Mouse (Mus musculus) hindbrain, postnatal 0 days (tissue): ENCODE measurements around the gene Hmga1. TPM values are rescaled to one million over a fixed set of nuclear protein-coding genes. Genes with fewer than 3 reads are reported as not detected.

ENCODE experiments used
- ATAC-seq: fragments of 200-750 bp; cut with Nextera tagmentation; 2 replicates; pipeline ENCODE4 v1.8.0; 2017; ENCODE audit warnings: mild to moderate bottlenecking, moderate TSS enrichment, moderate library complexity
- DNase-seq: peaks from one replicate; pipeline ENCODE4 v3.0.0-alpha.2; 2015; ENCODE audit warnings: low spot score
- H3K27ac ChIP-seq: fragments of 300-500 bp; sonication (generic); 2 replicates; pipeline ENCODE4 v1.5.1; 2014; ENCODE audit warnings: mild to moderate bottlenecking
- H3K27me3 ChIP-seq: fragments of 300-500 bp; sonication (generic); 2 replicates; pipeline ENCODE4 v1.6.1; 2014; ENCODE audit warnings: low read length, mixed read lengths; ENCODE audit not compliant: insufficient read depth
- H3K36me3 ChIP-seq: fragments of 300-500 bp; sonication (generic); 2 replicates; pipeline ENCODE4 v1.6.1; 2014; ENCODE audit warnings: low read length, mixed read lengths; ENCODE audit not compliant: insufficient read depth
- H3K4me1 ChIP-seq: fragments of 300-500 bp; sonication (generic); 2 replicates; pipeline ENCODE4 v1.6.1; 2014; ENCODE audit warnings: antibody characterized with exemption, low read length, mixed read lengths; ENCODE audit not compliant: insufficient read depth
- H3K4me2 ChIP-seq: fragments of 300-500 bp; sonication (generic); 2 replicates; pipeline ENCODE4 v1.6.1; 2014; ENCODE audit warnings: low read depth, mild to moderate bottlenecking, low read length, moderate library complexity, mixed read lengths
- H3K4me3 ChIP-seq: fragments of 300-500 bp; sonication (generic); 2 replicates; pipeline ENCODE4 v1.5.1; 2014; ENCODE audit warnings: low read length
- H3K9ac ChIP-seq: fragments of 300-500 bp; sonication (generic); replicated peaks from 2 replicates; pipeline ENCODE4 v1.6.1; 2014; ENCODE audit warnings: mild to moderate bottlenecking, low read length, moderate library complexity, mixed read lengths
- H3K9me3 ChIP-seq: fragments of 300-500 bp; sonication (generic); 2 replicates; pipeline ENCODE4 v1.6.1; 2016; ENCODE audit warnings: low read length, mixed read lengths
- CTCF ChIP-seq: IDR thresholded peaks from 2 replicates; pipeline ENCODE4 v1.5.1; 2016; ENCODE audit warnings: antibody characterized with exemption, control low read depth, low read depth
- whole genome bisulfite sequencing: fragments of 180-500 bp; shearing (Covaris S2); extraction: QIAGEN DNeasy Blood & Tissue Kit; methylation state at CpG from one replicate; pipeline ENCODE4 v1.1.7; 2014; 5-methylcytosine and 5-hydroxymethylcytosine counted together
- polyA plus RNA-seq: library from polyadenylated mRNA; unstranded; fragments of >200 nt; fragmentation: Nextera tagmentation; extraction: Ambion mirVana; gene quantifications from 2 replicates; pipeline ENCODE4 v1.2.1, GENCODE M21; 2015
- total RNA-seq: library from RNA; depleted of rRNA; stranded (reverse); fragments of >200 nt; gene quantifications from 2 replicates; pipeline ENCODE4 v1.2.3, GENCODE M21; 2014

Gene Hmga1
- total and polyA plus RNA-seq, 2 experiments from 2014 or later, result 145 to 170 TPM

GRCm38 (mm10) chr17:27592565-27592910, 36.2 kb downstream of the Hmga1 start:
- 98% methylated on average over 7 of the region's 7 CpGs for WGBS
- no peak overlapping the region for H3K27ac ChIP-seq

GRCm38 (mm10) chr17:27595659-27596375, 39.5 kb downstream of the Hmga1 start:
- Histone ChIP-seq H3K4me2 (no peak overlapping the region), H3K4me1 (peaks cover 3% of the 10 kb centered on the region), H3K36me3 (peaks cover 28% of the 10 kb centered on the region; the same call in 1 of the 2 replicates), H3K27me3 (no peaks in the 10 kb centered on the region), H3K9ac (no peak overlapping the region), H3K9me3 (no peaks in the 10 kb centered on the region), H3K27ac (peak overlapping the region; percentile 1; the same call in 1 of the 2 replicates), H3K4me3 (no peak overlapping the region)
- peak; percentile 29; the same call in 1 of the 2 replicates for TF ChIP-seq CTCF
- 66% methylated on average over 15 of the region's 15 CpGs for WGBS
- ATAC-seq (no peak), DNase-seq (no peak)

More at GRCm38 (mm10) chr17:27592565-27592910, 36.2 kb downstream of the Hmga1 start:
- Histone ChIP-seq H3K27me3 (no peaks in the 10 kb centered on the region), H3K36me3 (peaks cover 34% of the 10 kb centered on the region; the same call in 1 of the 2 replicates), H3K9me3 (no peaks in the 10 kb centered on the region), H3K9ac (no peak overlapping the region), H3K4me3 (no peak overlapping the region), H3K4me2 (no peak overlapping the region), H3K4me1 (no peaks in the 10 kb centered on the region)
- ATAC-seq (no peak), DNase-seq (no peak)
- no peak for TF ChIP-seq CTCF

- Histone ChIP-seq H3K9me3 (no peaks in the 10 kb centered on the region), H3K27ac (peak overlapping the region; percentile 1; the same call in 1 of the 2 replicates), H3K9ac (no peak overlapping the region), H3K27me3 (no peaks in the 10 kb centered on the region), H3K4me3 (no peak overlapping the region), H3K36me3 (peaks cover 24% of the 10 kb centered on the region; the same call in 1 of the 2 replicates), H3K4me2 (no peak overlapping the region), H3K4me1 (peaks cover 8% of the 10 kb centered on the region)
- no peak for TF ChIP-seq CTCF
- DNase-seq (no peak), ATAC-seq (peak; percentile 38)
- 70% methylated on average over 21 of the region's 21 CpGs for WGBS
These were observed 40.3 kb downstream of the Hmga1 start for GRCm38 (mm10) chr17:27596376-27597190.

DNA sequence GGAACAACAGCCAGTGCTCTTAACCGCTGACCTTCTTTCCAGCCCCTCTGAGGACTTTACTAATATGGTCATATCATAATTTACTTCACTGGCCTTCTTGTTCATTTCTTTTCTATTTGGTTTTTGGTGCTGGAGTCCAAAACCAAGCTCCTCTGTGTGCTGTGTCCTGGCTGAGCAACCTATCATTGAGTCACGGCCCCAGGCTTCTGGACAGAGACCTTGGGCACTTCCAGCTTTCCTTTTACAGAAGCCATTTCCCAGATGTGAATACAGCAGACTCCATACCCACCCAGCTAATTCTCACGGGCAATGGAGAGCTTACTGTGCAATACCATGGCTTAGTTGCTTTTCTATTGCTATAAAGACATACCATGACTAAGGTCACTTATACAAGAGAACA, 44.0 kb downstream of the Hmga1 start:
- peaks cover 9% of the 10 kb centered on the region; the same call in 1 of the 2 replicates for H3K36me3 ChIP-seq
- no peaks in the 10 kb centered on the region for H3K9me3 ChIP-seq
- no peak for DNase-seq
- no peak for ATAC-seq
- 0 out of 2 replicates have a peak overlapping the region, but pooled peaks have one; percentile 36 for H3K27ac ChIP-seq
- H3K4me2 ChIP-seq, result no peak overlapping the region
- no peaks in the 10 kb centered on the region for H3K27me3 ChIP-seq
- H3K4me3 ChIP-seq, result no peak overlapping the region
- 78% methylated on average over 3 of the region's 3 CpGs for WGBS
- TF ChIP-seq CTCF, result no peak
- H3K4me1 ChIP-seq, result peaks cover 25% of the 10 kb centered on the region
- H3K9ac ChIP-seq, result 0 out of 2 replicates have a peak overlapping the region, but pooled peaks have one; percentile 7

- no peak overlapping the region for H3K9ac ChIP-seq
These were observed 44.6 kb downstream of the Hmga1 start for GRCm38 (mm10) chr17:27600869-27601268.

DNA sequence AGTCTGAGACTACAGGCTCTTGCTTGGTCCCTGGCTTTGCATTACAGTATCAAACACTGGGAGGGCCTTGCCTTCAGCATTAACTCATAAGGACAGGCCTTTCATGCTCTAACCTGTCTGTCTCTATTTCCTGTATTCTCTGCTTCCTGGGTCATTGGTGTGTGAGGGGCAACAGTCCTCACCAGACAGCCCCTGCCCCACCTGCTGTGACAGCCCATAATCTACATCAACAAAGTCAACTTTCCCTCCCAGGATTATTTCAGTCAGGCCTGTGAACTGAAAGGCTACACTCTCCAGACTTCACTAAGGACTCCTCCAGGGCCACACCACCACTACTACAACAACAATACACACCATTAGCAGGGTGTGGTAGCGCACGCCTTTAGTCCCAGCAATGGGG, 46.7 kb downstream of the Hmga1 start:
- no peak overlapping the region for H3K4me3 ChIP-seq
- H3K4me2 ChIP-seq, result no peak overlapping the region
- peak overlapping the region; percentile 26; the same call in 1 of the 2 replicates for H3K27ac ChIP-seq
- H3K4me1 ChIP-seq, result peaks cover 25% of the 10 kb centered on the region
- ATAC-seq (no peak), DNase-seq (no peak)
- no peaks in the 10 kb centered on the region for H3K9me3 ChIP-seq
- 88% methylated on average over 2 of the region's 2 CpGs for WGBS
- no peak for TF ChIP-seq CTCF
- no peak overlapping the region for H3K9ac ChIP-seq
- H3K36me3 ChIP-seq, result no peaks in the 10 kb centered on the region
- no peaks in the 10 kb centered on the region for H3K27me3 ChIP-seq

More at GRCm38 (mm10) chr17:27600869-27601268, 44.6 kb downstream of the Hmga1 start:
- no peaks in the 10 kb centered on the region for H3K9me3 ChIP-seq
- H3K27ac ChIP-seq, result peak overlapping the region; percentile 36; the same call in 1 of the 2 replicates
- ATAC-seq (no peak), DNase-seq (peak; percentile 36)
- no peak overlapping the region for H3K4me2 ChIP-seq
- H3K4me1 ChIP-seq, result peaks cover 25% of the 10 kb centered on the region
- no peak overlapping the region for H3K4me3 ChIP-seq
- peaks cover 5% of the 10 kb centered on the region; the same call in 1 of the 2 replicates for H3K36me3 ChIP-seq
- TF ChIP-seq CTCF, result no peak
- WGBS, result 52% methylated on average over 5 of the region's 5 CpGs
- no peaks in the 10 kb centered on the region for H3K27me3 ChIP-seq
